Comparison of ENCODE assay signal across 8 mouse cellular contexts in genomic region chr4:132638461-132639190, GRCm38 (mm10). TPM values are rescaled to one million over a fixed set of nuclear protein-coding genes. Genes with fewer than 3 reads are reported as not detected.
DNase-seq lines count a peak whose midpoint lies in the region; ATAC-seq and TF ChIP-seq lines count a peak whose summit lies in the region.

TSS of gene Eya3 (plus strand) at chr4:132638987.

- H3K4me1 ChIP-seq in ES-E14 (ENCODE audit: control insufficient read depth in 2 of 2, insufficient read depth in 2 of 2, low read length in 2 of 2, poor library complexity in 1 of 2) = peaks cover 5 to 7% of the 10 kb centered on the region in 2 experiments; a peak in 3 of 4 replicates
- peaks cover 18% of the 10 kb centered on the region for H3K4me1 ChIP-seq in forebrain, embryonic 15.5 days
- H3K4me1 ChIP-seq in lung, adult 2 months (ENCODE audit: control insufficient read depth, insufficient read depth, low read length) = 0 out of 2 replicates have a peak, but pooled peaks cover 2% of the 10 kb centered on the region

- peak within 1 kb of the TSS; percentile 84 for H3K4me2 ChIP-seq in forebrain, embryonic 15.5 days (replicated peaks)

- ATAC-seq in forebrain, embryonic 15.5 days (replicated peaks) = peak; percentile 100
- ATAC-seq in neutrophil, adult 5-6 weeks (ENCODE audit: extremely low read depth, insufficient number of reproducible peaks, low FRiP score, poor library complexity, severe bottlenecking) = peak; percentile 99

- intact Hi-C loops in heart, postnatal 25 days (cut with DNase I) = no loop called here

- peak within 1 kb of the TSS; percentile 92 for H3K9ac ChIP-seq in ES-E14 (ENCODE audit: insufficient read depth, low read depth, low read length, poor library complexity, severe bottlenecking)
- H3K9ac ChIP-seq in forebrain, embryonic 15.5 days (replicated peaks) = peak within 1 kb of the TSS; percentile 77

- TF ChIP-seq POLR2A in lung, adult 2 months (IDR thresholded peaks at IDR 0.05; ENCODE audit: borderline replicate concordance, extremely low read depth, low read depth, low read length) = peak; percentile 84; the same call in 1 of the 2 replicates

- DNase-seq in ES-E14 (ENCODE audit: low read depth, low spot score) = peak; percentile 97
- DNase-seq in cerebellum, adult 11-12 months = peak; percentile 95
- peak; percentile 93 for DNase-seq in heart, postnatal 25 days (ENCODE audit: low spot score)
- peak; percentile 90 to 96 for DNase-seq in layer of hippocampus, adult 18-20 months (ENCODE audit: low spot score in 2 of 2)
- peak; percentile 90 for DNase-seq in lung, adult 2 months
- DNase-seq in thymus, adult 18-20 months = peak; percentile 89 to 93

- H3K27ac ChIP-seq in ES-E14 (ENCODE audit: insufficient read depth, low read depth, low read length, poor library complexity, severe bottlenecking) = peak within 1 kb of the TSS; percentile 67
- H3K27ac ChIP-seq in forebrain, embryonic 15.5 days (replicated peaks) = peak within 1 kb of the TSS; percentile 82

- TF ChIP-seq CTCF in lung, adult 2 months (IDR thresholded peaks at IDR 0.05; ENCODE audit: insufficient read depth, low read length) = no peak

- H3K27me3 ChIP-seq in forebrain, embryonic 15.5 days = no peaks in the 10 kb centered on the region

- no peaks in the 10 kb centered on the region for H3K36me3 ChIP-seq in ES-E14 (ENCODE audit: control insufficient read depth, insufficient read depth, low read length, poor library complexity, severe bottlenecking)
- H3K36me3 ChIP-seq in forebrain, embryonic 15.5 days = no peaks in the 10 kb centered on the region

- in situ Hi-C loops in ES-E14 (cut with MboI; ENCODE audit: low sequenced_read_pairs in 2 of 2, unreplicated experiment in 2 of 2) = no loop called here

- no peaks in the 10 kb centered on the region for H3K9me3 ChIP-seq in ES-E14 (ENCODE audit: control insufficient read depth, insufficient read depth, low read depth, low read length)
- H3K9me3 ChIP-seq in forebrain, embryonic 15.5 days = no peaks in the 10 kb centered on the region

- H3K4me3 ChIP-seq in ES-E14 (ENCODE audit: insufficient read depth in 1 of 2, low read depth in 1 of 2, low read length in 2 of 2, poor library complexity in 1 of 2, severe bottlenecking in 1 of 2) = peak within 1 kb of the TSS; percentile 79 to 97
- peak within 1 kb of the TSS; percentile 78 for H3K4me3 ChIP-seq in forebrain, embryonic 15.5 days
- peak within 1 kb of the TSS; percentile 84 for H3K4me3 ChIP-seq in lung, adult 2 months (replicated peaks; ENCODE audit: extremely low read depth, low read depth, low read length)

- WGBS in forebrain, embryonic 15.5 days = under 1% methylated on average over 41 of the region's 41 CpGs
- WGBS in lung, adult 2 months = 1% methylated on average over 41 of the region's 41 CpGs

TF ChIP-seq in ES-E14, 5 proteins besides CTCF, POLR2A, EP300 and RAD21:
- TF ChIP-seq ZNF384 (IDR thresholded peaks at IDR 0.05; ENCODE audit: low read depth, low read length) = peak; percentile 93
- TF ChIP-seq ZC3H11A (IDR thresholded peaks at IDR 0.05; ENCODE audit: borderline replicate concordance, low read depth, low read length) = no peak
- 0 out of 2 replicates have a peak, but pooled peaks have one; percentile 48 for TF ChIP-seq MAFK (IDR thresholded peaks at IDR 0.05; ENCODE audit: insufficient read depth, low read depth, low read length)
- peak; percentile 81; the same call in 1 of the 2 replicates for TF ChIP-seq HCFC1 (IDR thresholded peaks at IDR 0.05; ENCODE audit: borderline replicate concordance, insufficient read depth, low read length)
- TF ChIP-seq CHD2 (IDR thresholded peaks at IDR 0.05; ENCODE audit: low read depth, low read length) = peak; percentile 69
TF ChIP-seq in ES-E14: peak in this region for 4.

RNA-seq across cellular contexts. Expression of gene Eya3, which starts in this region (rescaled TPM):
- total RNA-seq in ES-E14 (2012; rRNA removed) = 28.1 and 31.9 TPM in 2 replicates
- 17.8 and 19.7 TPM in 2 replicates for polyA plus RNA-seq in forebrain, embryonic 15.5 days (2015; fragmentation: Nextera tagmentation; extraction: Ambion mirVana)
- 10 to 100 TPM; 28.1 to 33.8 TPM for total RNA-seq in heart, postnatal 25 days (2021)
- 10 to 100 TPM; 27.9 to 28.0 TPM for total RNA-seq in layer of hippocampus, adult 18-20 months (2021)
- polyA plus RNA-seq in lung, adult 2 months (2012; rRNA removed) = 16.6 and 19.5 TPM in 2 replicates
- 23.4 and 27.0 TPM in 2 replicates for total RNA-seq in neutrophil, adult 5-6 weeks (2017)

Comparison
In these comparisons a context has a peak if more than half of its experiments do, and no peak if none do; other contexts are left out.
1. Peak in every context shown above with its lines: DNase-seq, ATAC-seq, H3K4me3 ChIP-seq and H3K27ac ChIP-seq.